Mouse (Mus musculus) testis, adult 2 months (tissue): ENCODE data around the gene Krt4. TPM values are rescaled to one million over a fixed set of nuclear protein-coding genes. Genes with fewer than 3 reads are reported as not detected.

ENCODE experiments used
- H3K27ac ChIP-seq: fragments of 200-500 bp; 2 replicates; pipeline ENCODE4 v1.5.1; 2012; ENCODE audit warnings: low read depth, low read length; ENCODE audit not compliant: control insufficient read depth, insufficient read depth
- H3K27me3 ChIP-seq: fragments of 200-500 bp; 2 replicates; pipeline ENCODE4 v1.6.1; 2012; ENCODE audit warnings: mild to moderate bottlenecking, low read length, moderate library complexity; ENCODE audit not compliant: control insufficient read depth, insufficient read depth
- H3K36me3 ChIP-seq: fragments of 200-500 bp; 2 replicates; pipeline ENCODE4 v1.6.1; 2012; ENCODE audit warnings: mild to moderate bottlenecking, low read length; ENCODE audit not compliant: control insufficient read depth, insufficient read depth
- H3K4me1 ChIP-seq: fragments of 200-500 bp; 2 replicates; pipeline ENCODE4 v1.6.1; 2012; ENCODE audit warnings: low read length; ENCODE audit not compliant: control insufficient read depth, insufficient read depth
- H3K4me3 ChIP-seq: fragments of 200-500 bp; 2 replicates; pipeline ENCODE4 v1.5.1; 2012; ENCODE audit warnings: low read depth, mild to moderate bottlenecking, low read length, moderate library complexity, mixed read lengths; ENCODE audit not compliant: control insufficient read depth
- CTCF ChIP-seq: fragments of 200-500 bp; IDR thresholded peaks from 2 replicates; pipeline ENCODE4 v1.5.1; 2012; ENCODE audit warnings: low read depth, mild to moderate bottlenecking, inconsistent platforms, low read length, moderate library complexity; ENCODE audit not compliant: control insufficient read depth, insufficient read depth, insufficient replicate concordance
- POLR2A ChIP-seq: fragments of 200-500 bp; IDR thresholded peaks from 2 replicates; pipeline ENCODE4 v1.6.1; 2012; ENCODE audit warnings: low read depth, mild to moderate bottlenecking, inconsistent platforms, low read length, moderate library complexity; ENCODE audit not compliant: control insufficient read depth
- polyA plus RNA-seq: library from polyadenylated mRNA; depleted of rRNA; stranded (reverse); fragments of >200 nt; gene quantifications from 2 replicates; pipeline ENCODE4 v1.2.3, GENCODE M21; 2012; rRNA removed

Krt4 gene
- polyA plus RNA-seq, 1 experiment: not detected

DNA sequence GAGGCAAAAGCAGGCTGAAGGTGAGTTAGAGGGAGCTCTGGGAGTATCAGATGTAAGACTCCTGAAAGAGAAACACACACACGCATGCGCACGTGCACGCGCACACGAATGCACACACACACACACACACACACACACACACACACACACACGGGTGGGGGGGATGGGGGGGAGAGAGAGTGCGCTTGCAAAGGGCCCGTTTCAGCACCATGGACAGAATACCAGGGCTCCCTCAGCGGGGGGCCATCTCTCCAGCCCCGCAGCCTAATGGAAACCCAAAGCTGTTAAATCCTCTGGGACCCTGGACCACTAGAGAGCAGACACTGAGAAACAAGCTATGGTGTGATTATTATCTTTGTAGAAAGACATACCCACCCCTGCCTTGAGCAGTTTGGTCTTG is 44.8 kb downstream of the Krt4 start:
- Histone ChIP-seq H3K27me3 (no peaks in the 10 kb centered on the region), H3K36me3 (no peaks in the 10 kb centered on the region), H3K4me1 (no peaks in the 10 kb centered on the region), H3K27ac (no peak overlapping the region), H3K4me3 (no peak overlapping the region)
- TF ChIP-seq CTCF: no peak
- TF ChIP-seq POLR2A: no peak

DNA sequence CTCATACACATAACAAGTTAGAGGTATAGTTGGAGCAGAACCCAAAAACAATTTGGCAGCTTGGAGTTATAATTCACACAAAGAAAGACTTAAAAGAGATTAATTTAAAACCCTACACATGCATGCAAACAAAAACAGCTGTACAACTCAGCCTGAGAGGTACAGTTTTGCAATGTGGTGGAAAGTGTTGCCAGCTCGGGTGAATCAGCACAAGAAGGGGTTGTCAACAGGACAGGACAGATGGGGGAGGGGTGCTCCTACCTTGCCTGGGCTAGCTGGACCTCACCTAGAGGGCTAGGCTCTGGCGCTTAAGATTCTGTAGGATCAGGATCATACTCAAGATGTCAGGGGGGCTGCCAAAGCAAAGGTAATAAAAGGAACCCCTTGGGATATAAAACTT is 46.5 kb downstream of the Krt4 start:
- TF ChIP-seq CTCF (no peak), POLR2A (no peak)
- H3K4me3 ChIP-seq: no peak overlapping the region
- H3K27me3 ChIP-seq: no peaks in the 10 kb centered on the region
- no peaks in the 10 kb centered on the region for H3K36me3 ChIP-seq
- H3K27ac ChIP-seq: no peak overlapping the region
- H3K4me1 ChIP-seq: no peaks in the 10 kb centered on the region

DNA sequence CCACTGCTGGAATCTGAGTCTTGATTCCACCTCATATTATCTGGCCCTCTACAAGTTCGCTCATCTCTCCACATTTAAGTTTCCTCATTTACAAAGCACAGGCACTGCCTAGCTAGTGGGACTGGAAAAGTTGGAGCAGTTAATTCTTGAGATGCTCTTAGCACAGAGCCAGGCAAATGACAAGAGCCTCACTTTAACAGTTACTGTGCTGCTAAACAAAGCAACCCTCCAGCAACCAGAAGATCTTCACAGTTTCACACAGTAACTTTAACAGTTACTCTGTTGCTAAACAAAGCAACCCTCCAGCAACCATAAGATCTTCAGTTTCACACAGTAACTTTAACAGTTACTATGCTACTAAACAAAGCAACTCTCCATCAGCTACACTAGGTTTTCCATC is 50.2 kb downstream of the Krt4 start:
- no peaks in the 10 kb centered on the region for H3K36me3 ChIP-seq
- no peaks in the 10 kb centered on the region for H3K27me3 ChIP-seq
- H3K4me1 ChIP-seq: no peaks in the 10 kb centered on the region; the same call in 1 of the 2 replicates
- no peak for TF ChIP-seq CTCF
- TF ChIP-seq POLR2A: no peak
- no peak overlapping the region for H3K27ac ChIP-seq
- no peak overlapping the region for H3K4me3 ChIP-seq

DNA sequence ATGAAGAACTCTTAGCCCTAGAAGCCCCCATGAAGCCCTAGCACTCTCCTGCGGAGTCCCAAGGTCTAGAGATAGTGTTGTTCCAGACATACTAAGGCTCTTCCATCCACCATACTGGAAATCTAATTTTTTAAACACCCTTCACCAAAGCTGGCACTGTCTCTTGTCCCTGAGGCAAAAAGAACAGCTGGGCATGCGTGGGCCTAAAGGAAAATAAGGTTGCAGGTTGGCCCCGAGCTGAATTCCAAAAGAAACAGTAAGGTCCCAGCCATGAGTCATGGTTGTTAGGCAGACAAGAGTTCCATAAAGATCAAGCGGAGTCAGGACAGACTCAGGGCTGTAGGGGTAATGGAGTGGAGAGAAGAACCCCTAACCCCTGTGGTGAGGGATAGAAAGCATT is 51.3 kb downstream of the Krt4 start:
- TF ChIP-seq POLR2A: no peak
- TF ChIP-seq CTCF: no peak
- no peak overlapping the region for H3K27ac ChIP-seq

DNA sequence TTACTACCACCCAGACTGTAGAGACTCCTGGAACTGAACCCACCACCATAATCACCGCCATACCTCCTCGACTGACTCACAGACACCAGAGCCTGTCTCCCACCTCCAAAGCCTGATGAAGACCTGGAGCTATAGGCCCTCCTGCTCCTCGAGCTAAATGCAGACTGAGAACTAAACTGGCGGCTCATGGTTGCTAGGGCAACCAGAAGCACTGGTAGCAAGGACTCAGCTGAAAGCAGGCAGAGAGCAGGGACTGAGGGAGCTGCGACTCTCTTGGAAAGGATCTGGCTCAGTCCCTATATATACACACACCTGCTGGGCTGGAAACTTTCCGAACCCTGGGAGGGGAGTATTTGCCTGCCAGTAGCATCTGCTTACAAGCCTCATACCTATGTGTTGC is 55.1 kb downstream of the Krt4 start, which contains the start of gene Krt77:
TSS of gene Krt77 (minus strand) at position 275 of the 400 bp plus-strand sequence.
- no peak within 1 kb of the TSS for H3K4me3 ChIP-seq
- H3K4me1 ChIP-seq: no peaks in the 10 kb centered on the region; the same call in 1 of the 2 replicates
- no peaks in the 10 kb centered on the region for H3K27me3 ChIP-seq
- no peaks in the 10 kb centered on the region for H3K36me3 ChIP-seq
- H3K27ac ChIP-seq: no peak within 1 kb of the TSS
- no peak for TF ChIP-seq CTCF
- TF ChIP-seq POLR2A: no peak

More for the DNA sequence above, 51.3 kb downstream of the Krt4 start:
- Histone ChIP-seq H3K36me3 (no peaks in the 10 kb centered on the region), H3K27me3 (no peaks in the 10 kb centered on the region), H3K4me3 (no peak overlapping the region), H3K4me1 (no peaks in the 10 kb centered on the region; the same call in 1 of the 2 replicates)

Other genes with a start within 250 kb of the Krt4 start
- 0.04 and 0.05 TPM in 2 replicates for gene Krt6b, start 244.4 kb downstream of the Krt4 start, polyA plus RNA-seq
- gene Krt6a, start 230.4 kb downstream of the Krt4 start, polyA plus RNA-seq: 0.08 TPM in 1 of 2 replicates, not detected in the other
- gene Krt5, start 211.8 kb downstream of the Krt4 start, polyA plus RNA-seq: 0.12 and 1.3 TPM in 2 replicates
- gene Krt71, start 181.6 kb downstream of the Krt4 start, polyA plus RNA-seq: not detected in 2 replicates
- not detected in 2 replicates for gene Krt72, start 138.3 kb downstream of the Krt4 start, polyA plus RNA-seq
- 1.4 and 1.6 TPM in 2 replicates for gene Krt73, start 122.4 kb downstream of the Krt4 start, polyA plus RNA-seq
- gene Krt2, start 106.6 kb downstream of the Krt4 start, polyA plus RNA-seq: not detected in 2 replicates
- 0.13 TPM in 1 of 2 replicates, not detected in the other for gene Krt1, start 73.9 kb downstream of the Krt4 start, polyA plus RNA-seq
- 0.57 and 0.88 TPM in 2 replicates for gene Krt77, start 55.0 kb downstream of the Krt4 start, polyA plus RNA-seq
- 0.18 and 0.20 TPM in 2 replicates for gene Krt76, start 31.8 kb downstream of the Krt4 start, polyA plus RNA-seq
- 0.40 and 0.61 TPM in 2 replicates for gene Krt79, start 15.6 kb upstream of the Krt4 start, polyA plus RNA-seq
- 0.48 and 0.63 TPM in 2 replicates for gene Krt78, start 29.6 kb upstream of the Krt4 start, polyA plus RNA-seq
- gene Krt8, start 79.7 kb upstream of the Krt4 start, polyA plus RNA-seq: 9.3 and 16.7 TPM in 2 replicates
- 0.52 and 5.1 TPM in 2 replicates for gene Krt18, start 103.4 kb upstream of the Krt4 start, polyA plus RNA-seq
- 75.6 and 75.9 TPM in 2 replicates for gene Eif4b, start 149.0 kb upstream of the Krt4 start, polyA plus RNA-seq
- gene Tns2, start 175.7 kb upstream of the Krt4 start, polyA plus RNA-seq: 6.5 and 6.9 TPM in 2 replicates
- gene Spryd3, start 211.5 kb upstream of the Krt4 start, polyA plus RNA-seq: 42.1 and 46.6 TPM in 2 replicates
- 25.5 and 27.3 TPM in 2 replicates for gene Igfbp6, start 219.6 kb upstream of the Krt4 start, polyA plus RNA-seq
- 0.12 and 0.14 TPM in 2 replicates for gene Soat2, start 225.8 kb upstream of the Krt4 start, polyA plus RNA-seq